Mouse (Mus musculus) heart, embryonic 11.5 days (tissue): ENCODE measurements around the gene Plcxd3. TPM values are rescaled to one million over a fixed set of nuclear protein-coding genes. Genes with fewer than 3 reads are reported as not detected.

Experiments
- ATAC-seq: fragments of 200-750 bp; cut with Nextera tagmentation; replicated peaks from 2 replicates; pipeline ENCODE4 v1.8.0; 2017; ENCODE audit warnings: moderate library complexity; ENCODE audit not compliant: insufficient number of reproducible peaks, low FRiP score, low TSS enrichment
- H3K27ac ChIP-seq: fragments of 300-500 bp; sonication (generic); 2 replicates; pipeline ENCODE4 v1.5.1; 2014; ENCODE audit warnings: mild to moderate bottlenecking, low read depth, low read length
- H3K27me3 ChIP-seq: fragments of 300-500 bp; sonication (generic); 2 replicates; pipeline ENCODE4 v1.6.1; 2014; ENCODE audit warnings: mild to moderate bottlenecking, low read length, mixed read lengths; ENCODE audit not compliant: control insufficient read depth, insufficient read depth
- H3K36me3 ChIP-seq: fragments of 300-500 bp; sonication (generic); 2 replicates; pipeline ENCODE4 v1.6.1; 2014; ENCODE audit warnings: mild to moderate bottlenecking, low read length, moderate library complexity, mixed read lengths; ENCODE audit not compliant: control insufficient read depth, insufficient read depth
- H3K4me1 ChIP-seq: fragments of 300-500 bp; sonication (generic); 2 replicates; pipeline ENCODE4 v1.6.1; 2014; ENCODE audit warnings: low read length; ENCODE audit not compliant: control insufficient read depth, insufficient read depth
- H3K4me2 ChIP-seq: fragments of 300-500 bp; sonication (generic); 2 replicates; pipeline ENCODE4 v1.6.1; 2014; ENCODE audit warnings: mild to moderate bottlenecking, moderate library complexity
- H3K4me3 ChIP-seq: fragments of 300-500 bp; sonication (generic); 2 replicates; pipeline ENCODE4 v1.5.1; 2014; ENCODE audit warnings: low read depth, low read length
- H3K9ac ChIP-seq: fragments of 300-500 bp; sonication (generic); 2 replicates; pipeline ENCODE4 v1.6.1; 2014; ENCODE audit warnings: mild to moderate bottlenecking, low read depth, low read length, moderate library complexity
- H3K9me3 ChIP-seq: fragments of 300-500 bp; sonication (generic); replicated peaks from 2 replicates; pipeline ENCODE4 v1.6.1; 2016; ENCODE audit warnings: low read length; ENCODE audit not compliant: control insufficient read depth
- WGBS: fragments of 180-500 bp; shearing (Covaris S2); extraction: QIAGEN DNeasy Blood & Tissue Kit; methylation state at CpG from one replicate; pipeline ENCODE4 v1.1.7; 2014; ENCODE audit not compliant: insufficient replicate concordance; 5-methylcytosine and 5-hydroxymethylcytosine counted together
- polyA plus RNA-seq: library from polyadenylated mRNA; unstranded; fragments of >200 nt; fragmentation: Nextera tagmentation; extraction: Ambion mirVana; gene quantifications from 2 replicates; pipeline ENCODE4 v1.2.1, GENCODE M21; 2014

Plcxd3 gene
- 1.4 and 1.7 TPM in 2 replicates for polyA plus RNA-seq

DNA sequence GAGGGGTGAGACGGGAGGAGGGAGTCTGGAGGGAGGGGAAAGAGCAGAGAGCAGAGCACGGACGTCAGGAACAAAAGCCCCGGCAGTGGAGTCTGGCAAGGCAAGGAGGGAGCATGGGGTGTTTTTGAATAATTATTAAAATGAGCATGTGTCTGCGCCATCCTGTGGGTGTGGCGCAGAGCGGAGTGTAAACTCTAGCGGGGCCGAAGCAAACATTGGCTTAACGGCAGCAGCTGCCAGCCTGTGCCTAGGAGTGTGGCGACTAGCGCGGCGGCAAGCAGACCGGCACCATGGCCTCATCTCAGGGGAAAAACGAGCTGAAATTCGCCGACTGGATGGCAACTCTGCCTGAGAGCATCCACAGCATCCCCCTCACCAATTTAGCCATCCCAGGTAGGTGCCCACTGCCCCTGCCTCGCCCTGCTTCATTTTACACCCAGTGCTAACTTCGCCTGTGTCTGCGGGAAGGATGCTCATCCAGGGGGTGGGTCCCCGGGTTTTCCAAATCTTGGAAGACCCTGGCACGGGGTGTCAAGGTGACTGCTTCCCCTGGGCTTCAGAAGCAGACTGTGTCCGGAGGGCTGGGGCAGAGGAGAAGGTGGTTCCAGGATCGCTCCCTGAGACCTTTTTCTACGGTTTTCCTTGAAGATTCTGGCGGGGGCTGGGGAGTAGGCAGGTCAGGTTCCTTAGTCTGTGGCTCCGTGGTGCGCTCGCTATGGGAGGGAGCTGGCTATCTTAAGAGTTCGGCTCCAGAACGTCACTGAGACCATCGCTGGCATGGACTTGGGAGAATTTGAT lies at the start of gene Plcxd3:
TSS of gene Plcxd3 (plus strand) at position 69 of the 798 bp plus-strand sequence.
- WGBS, result under 1% methylated on average over 33 of the region's 33 CpGs
- no peak for ATAC-seq

DNA sequence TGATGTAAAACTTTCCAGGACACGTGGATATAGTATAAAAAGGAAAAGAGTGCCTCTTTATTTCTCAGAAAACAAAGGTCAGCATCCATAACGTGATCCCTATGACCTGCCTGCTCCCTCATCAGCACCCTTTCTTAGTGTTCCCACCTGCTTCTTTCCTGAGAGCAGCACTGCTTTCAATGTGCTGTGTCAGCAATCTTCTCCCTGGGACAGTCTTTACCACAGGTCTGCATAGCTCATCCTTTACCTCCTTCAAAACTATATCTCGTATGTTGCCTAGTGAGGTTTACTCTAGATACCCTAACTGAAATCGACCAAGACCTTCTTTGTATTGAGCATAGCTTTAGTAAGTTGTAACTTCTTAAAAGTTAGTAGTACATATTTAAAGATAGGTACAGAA lies 43.4 kb upstream of the Plcxd3 start:
- Histone ChIP-seq H3K4me1 (no peaks in the 10 kb centered on the region), H3K4me2 (no peak overlapping the region), H3K27ac (no peak overlapping the region), H3K36me3 (no peaks in the 10 kb centered on the region), H3K9me3 (no peaks in the 10 kb centered on the region), H3K4me3 (no peak overlapping the region), H3K9ac (no peak overlapping the region), H3K27me3 (no peaks in the 10 kb centered on the region)
- WGBS, result 75% methylated on average over 4 of the region's 4 CpGs
- no peak for ATAC-seq

More for the DNA sequence above, at the start of gene Plcxd3:
- H3K4me2 ChIP-seq, result peak within 1 kb of the TSS; percentile 89
- H3K27ac ChIP-seq, result no peak within 1 kb of the TSS
- H3K9ac ChIP-seq, result peak within 1 kb of the TSS; percentile 54; the same call in 1 of the 2 replicates
- no peaks in the 10 kb centered on the region for H3K36me3 ChIP-seq
- peaks cover 12% of the 10 kb centered on the region for H3K27me3 ChIP-seq
- no peaks in the 10 kb centered on the region for H3K4me1 ChIP-seq
- no peaks in the 10 kb centered on the region for H3K9me3 ChIP-seq
- H3K4me3 ChIP-seq, result peak within 1 kb of the TSS; percentile 53

GRCm38 (mm10) chr15:4341620-4342019 lies 33.7 kb upstream of the Plcxd3 start:
- H3K9ac ChIP-seq, result no peak overlapping the region
- H3K36me3 ChIP-seq, result no peaks in the 10 kb centered on the region
- no peak overlapping the region for H3K27ac ChIP-seq
- no peaks in the 10 kb centered on the region for H3K9me3 ChIP-seq
- no peak overlapping the region for H3K4me2 ChIP-seq
- 27% methylated on average over 4 of the region's 4 CpGs for WGBS
- H3K27me3 ChIP-seq, result no peaks in the 10 kb centered on the region
- no peaks in the 10 kb centered on the region for H3K4me1 ChIP-seq
- H3K4me3 ChIP-seq, result no peak overlapping the region
- ATAC-seq, result no peak

DNA sequence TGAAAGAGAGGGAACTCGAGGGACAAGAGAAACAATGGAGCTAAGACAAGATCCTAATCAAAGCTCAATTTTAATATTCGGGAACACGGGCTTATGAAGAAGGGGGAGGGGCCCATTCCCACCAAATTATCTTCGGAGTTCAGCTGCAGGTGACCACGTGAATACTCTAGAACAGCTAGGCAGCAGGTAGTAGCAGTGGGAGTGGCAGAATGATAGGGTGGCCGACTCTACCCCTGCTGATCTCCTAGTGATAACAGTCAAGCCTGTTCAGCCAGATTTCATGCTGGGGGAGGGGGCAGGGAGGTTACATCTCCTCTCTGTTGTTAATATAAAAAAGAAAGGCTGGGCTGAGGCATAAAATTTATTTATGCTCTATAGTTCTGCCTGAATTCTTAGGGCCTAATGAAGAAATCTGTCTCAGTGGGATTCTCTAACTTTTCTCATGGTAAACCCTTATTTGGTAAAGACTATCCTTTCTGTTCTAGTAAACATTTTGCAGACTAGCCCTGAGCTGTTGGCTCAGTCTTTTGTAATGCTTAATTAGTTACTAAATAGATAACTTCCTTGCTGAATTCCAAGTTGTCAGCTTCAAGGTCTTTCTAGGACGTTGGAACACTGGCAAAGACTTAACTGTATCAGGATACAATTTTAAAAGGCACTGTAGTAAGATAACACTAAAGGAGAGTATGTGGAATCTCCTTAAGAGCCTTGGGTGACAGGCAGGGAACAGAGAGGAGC lies 26.3 kb upstream of the Plcxd3 start:
- WGBS, result 21% methylated on average over 7 of the region's 7 CpGs
- no peaks in the 10 kb centered on the region for H3K4me1 ChIP-seq
- H3K27me3 ChIP-seq, result no peaks in the 10 kb centered on the region
- no peak overlapping the region for H3K9ac ChIP-seq
- no peaks in the 10 kb centered on the region for H3K9me3 ChIP-seq
- H3K4me3 ChIP-seq, result no peak overlapping the region
- H3K27ac ChIP-seq, result no peak overlapping the region
- H3K36me3 ChIP-seq, result no peaks in the 10 kb centered on the region
- no peak overlapping the region for H3K4me2 ChIP-seq
- no peak for ATAC-seq

- no peak overlapping the region for H3K4me2 ChIP-seq
- H3K9me3 ChIP-seq, result no peaks in the 10 kb centered on the region; the same call in 1 of the 2 replicates
- ATAC-seq, result no peak
- no peak overlapping the region for H3K9ac ChIP-seq
- H3K4me3 ChIP-seq, result no peak overlapping the region
- no peak overlapping the region for H3K27ac ChIP-seq
- 61% methylated on average over 11 of the region's 11 CpGs for WGBS
- no peaks in the 10 kb centered on the region for H3K36me3 ChIP-seq
- no peaks in the 10 kb centered on the region for H3K27me3 ChIP-seq
- no peaks in the 10 kb centered on the region for H3K4me1 ChIP-seq
Observed at GRCm38 (mm10) chr15:4356397-4356796, 18.9 kb upstream of the Plcxd3 start.

- Histone ChIP-seq H3K4me1 (no peaks in the 10 kb centered on the region), H3K27ac (no peak overlapping the region), H3K9ac (no peak overlapping the region), H3K36me3 (no peaks in the 10 kb centered on the region), H3K9me3 (no peaks in the 10 kb centered on the region; the same call in 1 of the 2 replicates), H3K4me3 (no peak overlapping the region), H3K4me2 (no peak overlapping the region), H3K27me3 (no peaks in the 10 kb centered on the region)
- ATAC-seq, result no peak
- 79% methylated on average over 4 of the region's 4 CpGs for WGBS
Observed at GRCm38 (mm10) chr15:4357706-4358105, 17.6 kb upstream of the Plcxd3 start.

- H3K27ac ChIP-seq, result no peak overlapping the region
- H3K36me3 ChIP-seq, result no peaks in the 10 kb centered on the region
- H3K9ac ChIP-seq, result no peak overlapping the region
- WGBS, result 66% methylated on average over 2 of the region's 2 CpGs
- H3K27me3 ChIP-seq, result no peaks in the 10 kb centered on the region
- H3K4me1 ChIP-seq, result no peaks in the 10 kb centered on the region
- no peaks in the 10 kb centered on the region for H3K9me3 ChIP-seq
- H3K4me2 ChIP-seq, result no peak overlapping the region
- ATAC-seq, result no peak
- no peak overlapping the region for H3K4me3 ChIP-seq
Observed at GRCm38 (mm10) chr15:4367801-4368200, 7.5 kb upstream of the Plcxd3 start.

- Histone ChIP-seq H3K9ac (no peak overlapping the region), H3K9me3 (no peaks in the 10 kb centered on the region), H3K4me2 (peak overlapping the region; percentile 89), H3K4me3 (no peak overlapping the region), H3K36me3 (no peaks in the 10 kb centered on the region), H3K4me1 (no peaks in the 10 kb centered on the region), H3K27ac (no peak overlapping the region), H3K27me3 (peaks cover 12% of the 10 kb centered on the region)
- WGBS, result 63% methylated on average over 6 of the region's 6 CpGs
- ATAC-seq, result no peak
Observed at GRCm38 (mm10) chr15:4374453-4374990, 769 bp upstream of the Plcxd3 start.
